Mouse (Mus musculus) kidney, adult 2 months (tissue): ENCODE results near the gene Pjvk.

ENCODE experiments used
- CTCF ChIP-seq: fragments of 200-500 bp; conservative IDR thresholded peaks from 2 replicates; pipeline ENCODE4 v1.5.1; 2011; ENCODE audit warnings: low read depth, mild to moderate bottlenecking, control low read depth, low read length, moderate library complexity, mixed read lengths; ENCODE audit not compliant: insufficient read depth, insufficient read length
- POLR2A ChIP-seq: fragments of 200-500 bp; IDR thresholded peaks from one replicate; pipeline ENCODE4 v1.6.1; 2011; ENCODE audit warnings: low read depth, low read length, control low read depth

- TF ChIP-seq CTCF (no peak), POLR2A (no peak)
Observed at GRCm38 (mm10) chr2:76620188-76620587, 28.1 kb upstream of the Pjvk start.
